Comparison of ENCODE assay signal across 9 mouse cellular contexts in genomic region chr15:86110361-86111103, GRCm38 (mm10). TPM values are rescaled to one million over a fixed set of nuclear protein-coding genes. Genes with fewer than 3 reads are reported as not detected.
DNase-seq lines count a peak whose midpoint lies in the region; ATAC-seq lines count a peak whose summit lies in the region.
"Had no signal": no experiment of that assay in that cellular context is flagged by ENCODE, and none has a peak within 500 bp of the region (broad histone marks: within the 10 kb centered on the region; RNA-seq: fewer than 3 reads in every experiment).

No protein-coding gene starts in this region.

- H3K4me3 ChIP-seq in limb, embryonic 13.5 days = no peak overlapping the region
- no peak overlapping the region for H3K4me3 ChIP-seq in limb, embryonic 10.5 days
- H3K4me3 ChIP-seq in forebrain, embryonic 15.5 days = no peak overlapping the region

- H3K27ac ChIP-seq in limb, embryonic 13.5 days = no peak overlapping the region
- no peak overlapping the region for H3K27ac ChIP-seq in limb, embryonic 10.5 days
- peak overlapping the region; percentile 58; the same call in 1 of the 2 replicates for H3K27ac ChIP-seq in forebrain, embryonic 15.5 days (replicated peaks)
- H3K27ac ChIP-seq: kidney, postnatal 0 days had no signal

- peaks cover 7% of the 10 kb centered on the region for H3K36me3 ChIP-seq in limb, embryonic 13.5 days
- H3K36me3 ChIP-seq in limb, embryonic 10.5 days = peaks cover 3% of the 10 kb centered on the region; the same call in 1 of the 2 replicates
- no peaks in the 10 kb centered on the region for H3K36me3 ChIP-seq in forebrain, embryonic 15.5 days

- no peak for DNase-seq in limb, embryonic 10.5 days (ENCODE audit: low spot score)
- peak; percentile 35 to 47 for DNase-seq in thymus, adult 18-20 months
- DNase-seq in ovary, adult 18-20 months (ENCODE audit: low spot score) = no peak
- no peak for DNase-seq in gastrocnemius, postnatal 4 days (ENCODE audit: low spot score in 2 of 2)

- peaks cover 17% of the 10 kb centered on the region for H3K4me1 ChIP-seq in limb, embryonic 13.5 days
- peaks cover 29% of the 10 kb centered on the region for H3K4me1 ChIP-seq in limb, embryonic 10.5 days
- H3K4me1 ChIP-seq in forebrain, embryonic 15.5 days = peaks cover 51% of the 10 kb centered on the region

- no peak overlapping the region for H3K4me2 ChIP-seq in limb, embryonic 13.5 days (replicated peaks)
- H3K4me2 ChIP-seq in forebrain, embryonic 15.5 days (replicated peaks) = no peak overlapping the region

- no peaks in the 10 kb centered on the region for H3K9me3 ChIP-seq in limb, embryonic 13.5 days
- no peaks in the 10 kb centered on the region for H3K9me3 ChIP-seq in limb, embryonic 10.5 days (replicated peaks)
- no peaks in the 10 kb centered on the region for H3K9me3 ChIP-seq in forebrain, embryonic 15.5 days

- 0 out of 2 replicates have a peak overlapping the region, but pooled peaks have one; percentile 14 for H3K9ac ChIP-seq in limb, embryonic 13.5 days
- no peak overlapping the region for H3K9ac ChIP-seq in forebrain, embryonic 15.5 days (replicated peaks)

- ATAC-seq in limb, embryonic 13.5 days (ENCODE audit: low FRiP score, low read depth) = no peak
- ATAC-seq in cerebellum, adult (ENCODE audit: insufficient number of reproducible peaks, low FRiP score, low TSS enrichment) = peak; percentile 84
- ATAC-seq in forebrain, embryonic 15.5 days (replicated peaks) = no peak
- ATAC-seq in erythroid progenitor cell, adult 5-6 weeks (replicated peaks; ENCODE audit: low FRiP score, poor library complexity, severe bottlenecking) = no peak

- H3K27me3 ChIP-seq in limb, embryonic 13.5 days = no peaks in the 10 kb centered on the region
- H3K27me3 ChIP-seq in limb, embryonic 10.5 days (ENCODE audit: low read depth, poor library complexity, severe bottlenecking) = no peaks in the 10 kb centered on the region
- no peaks in the 10 kb centered on the region for H3K27me3 ChIP-seq in forebrain, embryonic 15.5 days

- WGBS in limb, embryonic 13.5 days = 79% methylated on average over 10 of the region's 10 CpGs
- WGBS in limb, embryonic 10.5 days = 85% methylated on average over 10 of the region's 10 CpGs
- WGBS in forebrain, embryonic 15.5 days = 68% methylated on average over 10 of the region's 10 CpGs

RNA-seq across cellular contexts. Expression of gene Gramd4, which starts 53.0 kb away (rescaled TPM):
- polyA plus RNA-seq in limb, embryonic 13.5 days (2015; fragmentation: Nextera tagmentation; extraction: Ambion mirVana) = 15.0 and 15.3 TPM in 2 replicates
- polyA plus RNA-seq in limb, embryonic 10.5 days (2016; fragmentation: Nextera tagmentation; extraction: Ambion mirVana) = 13.0 and 14.1 TPM in 2 replicates
- polyA plus RNA-seq in forebrain, embryonic 15.5 days (2015; fragmentation: Nextera tagmentation; extraction: Ambion mirVana) = 48.8 and 52.9 TPM in 2 replicates
- 10.8 and 16.8 TPM in 2 replicates for total RNA-seq in erythroid progenitor cell, adult 5-6 weeks (2015; ENCODE audit: low replicate concordance)
- total RNA-seq in erythroid progenitor cell, adult 5-6 weeks (2017; ENCODE audit: low replicate concordance) = 18.9 and 37.5 TPM in 2 replicates
- total RNA-seq in gastrocnemius, postnatal 4 days (2021) = 10 to 100 TPM; 11.0 to 12.3 TPM

Comparison
In these comparisons a context has a peak if more than half of its experiments do, and no peak if none do; other contexts are left out.
1. DNase-seq: peak in thymus, adult 18-20 months (2 of 2); none in limb, embryonic 10.5 days (single experiment), ovary, adult 18-20 months (single experiment) and gastrocnemius, postnatal 4 days (0 of 2).